Mouse (Mus musculus) lung, postnatal 14 days (tissue): ENCODE measurements around the gene Hipk4.

Experiments
- DNase-seq: peaks from one replicate; pipeline ENCODE4 v3.0.0; 2021

Gene Hipk4

GRCm38 (mm10) chr7:27522967-27523366 lies at the start of gene Hipk4:
TSS of gene Hipk4 (plus strand) at chr7:27523267.
- no peak for DNase-seq

GRCm38 (mm10) chr7:27473835-27474489 lies 49.1 kb upstream of the Hipk4 start:
- no peak for DNase-seq

- DNase-seq = peak; percentile 99
Measured at GRCm38 (mm10) chr7:27474490-27474954, 48.5 kb upstream of the Hipk4 start.

GRCm38 (mm10) chr7:27475596-27475995 lies 47.5 kb upstream of the Hipk4 start:
- no peak for DNase-seq

GRCm38 (mm10) chr7:27476098-27476635 lies 46.9 kb upstream of the Hipk4 start:
- no peak for DNase-seq

- DNase-seq = no peak
Measured at GRCm38 (mm10) chr7:27478561-27478960, 44.5 kb upstream of the Hipk4 start.

- DNase-seq = no peak
Measured at GRCm38 (mm10) chr7:27479750-27480149, 43.3 kb upstream of the Hipk4 start.

- DNase-seq = no peak
Measured at GRCm38 (mm10) chr7:27480506-27480905, 42.6 kb upstream of the Hipk4 start.

GRCm38 (mm10) chr7:27480927-27481626 lies 42.0 kb upstream of the Hipk4 start:
- no peak for DNase-seq

GRCm38 (mm10) chr7:27481627-27481969 lies 41.5 kb upstream of the Hipk4 start:
- DNase-seq = peak; percentile 90

GRCm38 (mm10) chr7:27483860-27484259 lies 39.2 kb upstream of the Hipk4 start:
- no peak for DNase-seq

GRCm38 (mm10) chr7:27486102-27486769 lies 36.8 kb upstream of the Hipk4 start:
- DNase-seq = peak; percentile 49

GRCm38 (mm10) chr7:27486770-27487697 lies 36.0 kb upstream of the Hipk4 start, which contains the start of gene Sertad1:
TSS of gene Sertad1 (plus strand) at chr7:27486910.
- peak; percentile 100 for DNase-seq

GRCm38 (mm10) chr7:27487740-27488268 lies 35.3 kb upstream of the Hipk4 start:
- DNase-seq = peak; percentile 78

GRCm38 (mm10) chr7:27489270-27489869 lies 33.7 kb upstream of the Hipk4 start:
- DNase-seq = no peak

GRCm38 (mm10) chr7:27490227-27490542 lies 32.9 kb upstream of the Hipk4 start:
- no peak for DNase-seq

GRCm38 (mm10) chr7:27490543-27491329 lies 32.3 kb upstream of the Hipk4 start:
- peak; percentile 96 for DNase-seq

- no peak for DNase-seq
Measured at GRCm38 (mm10) chr7:27491856-27492255, 31.2 kb upstream of the Hipk4 start.

GRCm38 (mm10) chr7:27493022-27493421 lies 30.0 kb upstream of the Hipk4 start:
- no peak for DNase-seq

- DNase-seq = peak; percentile 47
Measured at GRCm38 (mm10) chr7:27493450-27493849, 29.6 kb upstream of the Hipk4 start.
